Mouse (Mus musculus) heart, embryonic 11.5 days (tissue): ENCODE measurements around the gene Ptx4. TPM values are rescaled to one million over a fixed set of nuclear protein-coding genes. Genes with fewer than 3 reads are reported as not detected.

Experiments used
- ATAC-seq: fragments of 200-750 bp; cut with Nextera tagmentation; replicated peaks from 2 replicates; pipeline ENCODE4 v1.8.0; 2017; ENCODE audit warnings: moderate library complexity; ENCODE audit not compliant: insufficient number of reproducible peaks, low FRiP score, low TSS enrichment
- H3K27ac ChIP-seq: fragments of 300-500 bp; sonication (generic); 2 replicates; pipeline ENCODE4 v1.5.1; 2014; ENCODE audit warnings: mild to moderate bottlenecking, low read depth, low read length
- H3K27me3 ChIP-seq: fragments of 300-500 bp; sonication (generic); 2 replicates; pipeline ENCODE4 v1.6.1; 2014; ENCODE audit warnings: mild to moderate bottlenecking, low read length, mixed read lengths; ENCODE audit not compliant: control insufficient read depth, insufficient read depth
- H3K36me3 ChIP-seq: fragments of 300-500 bp; sonication (generic); 2 replicates; pipeline ENCODE4 v1.6.1; 2014; ENCODE audit warnings: mild to moderate bottlenecking, low read length, moderate library complexity, mixed read lengths; ENCODE audit not compliant: control insufficient read depth, insufficient read depth
- H3K4me1 ChIP-seq: fragments of 300-500 bp; sonication (generic); 2 replicates; pipeline ENCODE4 v1.6.1; 2014; ENCODE audit warnings: low read length; ENCODE audit not compliant: control insufficient read depth, insufficient read depth
- H3K4me2 ChIP-seq: fragments of 300-500 bp; sonication (generic); 2 replicates; pipeline ENCODE4 v1.6.1; 2014; ENCODE audit warnings: mild to moderate bottlenecking, moderate library complexity
- H3K4me3 ChIP-seq: fragments of 300-500 bp; sonication (generic); 2 replicates; pipeline ENCODE4 v1.5.1; 2014; ENCODE audit warnings: low read depth, low read length
- H3K9ac ChIP-seq: fragments of 300-500 bp; sonication (generic); 2 replicates; pipeline ENCODE4 v1.6.1; 2014; ENCODE audit warnings: mild to moderate bottlenecking, low read depth, low read length, moderate library complexity
- H3K9me3 ChIP-seq: fragments of 300-500 bp; sonication (generic); replicated peaks from 2 replicates; pipeline ENCODE4 v1.6.1; 2016; ENCODE audit warnings: low read length; ENCODE audit not compliant: control insufficient read depth
- WGBS: fragments of 180-500 bp; shearing (Covaris S2); extraction: QIAGEN DNeasy Blood & Tissue Kit; methylation state at CpG from one replicate; pipeline ENCODE4 v1.1.7; 2014; ENCODE audit not compliant: insufficient replicate concordance; 5-methylcytosine and 5-hydroxymethylcytosine counted together
- polyA plus RNA-seq: library from polyadenylated mRNA; unstranded; fragments of >200 nt; fragmentation: Nextera tagmentation; extraction: Ambion mirVana; gene quantifications from 2 replicates; pipeline ENCODE4 v1.2.1, GENCODE M21; 2014

The Ptx4 gene
- polyA plus RNA-seq, 1 experiment from 2014 or later = 0.10 TPM

GRCm38 (mm10) chr17:25084835-25085385, 35.6 kb upstream of the Ptx4 start:
- Histone ChIP-seq H3K36me3 (no peaks in the 10 kb centered on the region), H3K4me2 (no peak overlapping the region), H3K9me3 (no peaks in the 10 kb centered on the region), H3K9ac (no peak overlapping the region), H3K27me3 (no peaks in the 10 kb centered on the region), H3K27ac (peak overlapping the region; percentile 88; the same call in 1 of the 2 replicates), H3K4me3 (no peak overlapping the region), H3K4me1 (peaks cover 27% of the 10 kb centered on the region)
- ATAC-seq = no peak
- 79% methylated on average over 13 of the region's 13 CpGs for WGBS

GRCm38 (mm10) chr17:25086724-25087123, 33.8 kb upstream of the Ptx4 start:
- WGBS = 85% methylated on average over 7 of the region's 7 CpGs
- peaks cover 22% of the 10 kb centered on the region for H3K4me1 ChIP-seq
- no peaks in the 10 kb centered on the region for H3K9me3 ChIP-seq
- no peak for ATAC-seq
- H3K9ac ChIP-seq = no peak overlapping the region
- H3K27ac ChIP-seq = no peak overlapping the region
- H3K4me2 ChIP-seq = no peak overlapping the region
- H3K27me3 ChIP-seq = no peaks in the 10 kb centered on the region
- no peak overlapping the region for H3K4me3 ChIP-seq
- H3K36me3 ChIP-seq = no peaks in the 10 kb centered on the region

- Histone ChIP-seq H3K27ac (peak overlapping the region; percentile 80), H3K4me3 (peak overlapping the region; percentile 25), H3K4me2 (peak overlapping the region; percentile 54), H3K9me3 (no peaks in the 10 kb centered on the region), H3K36me3 (no peaks in the 10 kb centered on the region), H3K27me3 (no peaks in the 10 kb centered on the region), H3K4me1 (peaks cover 3% of the 10 kb centered on the region), H3K9ac (peak overlapping the region; percentile 54; the same call in 1 of the 2 replicates)
- WGBS = 54% methylated on average over 10 of the region's 10 CpGs
- ATAC-seq = peak; percentile 83
Measured at GRCm38 (mm10) chr17:25089158-25089557, 31.4 kb upstream of the Ptx4 start.

- Histone ChIP-seq H3K4me1 (peaks cover 2% of the 10 kb centered on the region), H3K9me3 (no peaks in the 10 kb centered on the region), H3K27me3 (no peaks in the 10 kb centered on the region), H3K9ac (peak overlapping the region; percentile 43), H3K4me2 (peak overlapping the region; percentile 54), H3K27ac (peak overlapping the region; percentile 25; the same call in 1 of the 2 replicates), H3K36me3 (no peaks in the 10 kb centered on the region), H3K4me3 (peak overlapping the region; percentile 25; the same call in 1 of the 2 replicates)
- no peak for ATAC-seq
- 89% methylated on average over 10 of the region's 10 CpGs for WGBS
Measured at GRCm38 (mm10) chr17:25090450-25090849, 30.1 kb upstream of the Ptx4 start.

- 86% methylated on average over 2 of the region's 2 CpGs for WGBS
- no peaks in the 10 kb centered on the region for H3K9me3 ChIP-seq
- no peak for ATAC-seq
- H3K27me3 ChIP-seq = no peaks in the 10 kb centered on the region
- H3K4me2 ChIP-seq = no peak overlapping the region
- no peaks in the 10 kb centered on the region for H3K4me1 ChIP-seq
- H3K27ac ChIP-seq = no peak overlapping the region
- peaks cover 17% of the 10 kb centered on the region for H3K36me3 ChIP-seq
- H3K4me3 ChIP-seq = no peak overlapping the region
- no peak overlapping the region for H3K9ac ChIP-seq
Measured at GRCm38 (mm10) chr17:25096221-25096620, 24.3 kb upstream of the Ptx4 start.

DNA sequence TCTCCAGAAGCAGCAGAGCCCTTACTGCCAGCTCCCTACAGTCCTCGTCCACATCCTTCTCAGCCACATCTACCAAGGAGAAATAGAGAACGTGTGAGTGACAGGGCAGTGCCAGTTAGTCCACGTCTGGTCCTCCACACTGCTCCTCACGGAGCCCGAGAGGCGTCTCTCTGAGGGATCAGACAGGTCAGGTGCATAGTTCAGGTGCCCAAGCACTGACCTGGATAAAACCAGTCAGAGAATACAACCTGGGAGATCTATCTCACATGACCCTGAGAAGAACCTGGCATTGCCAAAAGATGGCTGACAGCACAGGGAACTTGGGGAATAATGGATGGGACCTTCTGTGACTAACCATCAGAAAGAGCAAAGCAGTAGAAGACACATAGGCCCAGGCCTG, 20.5 kb upstream of the Ptx4 start:
- ATAC-seq = no peak
- WGBS = 92% methylated on average over 6 of the region's 6 CpGs
- H3K36me3 ChIP-seq = peaks cover 37% of the 10 kb centered on the region
- H3K4me3 ChIP-seq = no peak overlapping the region
- no peak overlapping the region for H3K27ac ChIP-seq
- no peaks in the 10 kb centered on the region for H3K27me3 ChIP-seq
- H3K4me2 ChIP-seq = no peak overlapping the region
- no peaks in the 10 kb centered on the region for H3K9me3 ChIP-seq
- no peaks in the 10 kb centered on the region for H3K4me1 ChIP-seq
- H3K9ac ChIP-seq = no peak overlapping the region

GRCm38 (mm10) chr17:25101338-25101737, 19.2 kb upstream of the Ptx4 start:
- Histone ChIP-seq H3K27me3 (no peaks in the 10 kb centered on the region), H3K36me3 (peaks cover 44% of the 10 kb centered on the region), H3K4me2 (no peak overlapping the region), H3K4me1 (no peaks in the 10 kb centered on the region), H3K4me3 (no peak overlapping the region), H3K9me3 (no peaks in the 10 kb centered on the region), H3K27ac (no peak overlapping the region), H3K9ac (no peak overlapping the region)
- 91% methylated on average over 11 of the region's 11 CpGs for WGBS
- no peak for ATAC-seq

- Histone ChIP-seq H3K4me1 (no peaks in the 10 kb centered on the region), H3K4me3 (no peak overlapping the region), H3K36me3 (peaks cover 25% of the 10 kb centered on the region), H3K9me3 (no peaks in the 10 kb centered on the region), H3K4me2 (no peak overlapping the region), H3K27me3 (no peaks in the 10 kb centered on the region), H3K27ac (no peak overlapping the region), H3K9ac (no peak overlapping the region)
- WGBS = 76% methylated on average over 16 of the region's 16 CpGs
- ATAC-seq = no peak
Measured at GRCm38 (mm10) chr17:25107786-25108185, 12.8 kb upstream of the Ptx4 start.

DNA sequence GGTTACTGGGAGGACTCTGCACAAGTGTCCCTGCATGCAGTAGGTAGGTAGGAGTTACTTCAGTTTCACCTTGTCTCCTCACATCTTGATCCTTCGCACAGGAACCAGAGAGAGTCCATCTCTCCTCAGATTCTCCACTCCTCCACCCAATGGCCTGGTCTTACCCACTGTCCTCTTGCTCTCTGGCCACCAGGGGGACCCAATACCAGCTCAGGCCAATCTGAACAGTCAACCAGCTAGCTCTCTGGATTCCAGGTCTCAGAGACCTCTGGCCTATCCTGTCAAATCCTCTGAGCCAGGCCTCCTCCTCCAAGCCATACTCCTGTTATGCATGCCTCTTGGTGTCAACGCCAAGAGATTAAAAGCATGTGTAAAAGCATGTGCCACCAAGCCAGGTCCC, 11.0 kb upstream of the Ptx4 start:
- Histone ChIP-seq H3K9ac (no peak overlapping the region), H3K36me3 (peaks cover 17% of the 10 kb centered on the region), H3K4me1 (no peaks in the 10 kb centered on the region), H3K9me3 (no peaks in the 10 kb centered on the region), H3K27ac (no peak overlapping the region), H3K4me3 (no peak overlapping the region), H3K4me2 (no peak overlapping the region), H3K27me3 (no peaks in the 10 kb centered on the region)
- no peak for ATAC-seq
- 68% methylated on average over 2 of the region's 2 CpGs for WGBS
